Mouse (Mus musculus) large intestine, adult 2 months (tissue): ENCODE measurements around the gene Mark2. TPM values are rescaled to one million over a fixed set of nuclear protein-coding genes. Genes with fewer than 3 reads are reported as not detected.
A peak's percentile ranks its signal among the peaks of the same experiment; 100 is the strongest.

Experiments used
- DNase-seq: peaks from one replicate; pipeline ENCODE4 v3.0.0-alpha.2; 2012; ENCODE audit warnings: low read depth, low spot score
- WGBS: fragments of 180-500 bp; shearing (Covaris S2); methylation state at CpG from one replicate; pipeline ENCODE4 v1.1.7; 2018; 5-methylcytosine and 5-hydroxymethylcytosine counted together
- polyA plus RNA-seq: library from polyadenylated mRNA; depleted of rRNA; stranded (reverse); fragments of >200 nt; gene quantifications from 2 replicates; pipeline ENCODE4 v1.2.3, GENCODE M21; 2012; rRNA removed

Mark2 gene
- polyA plus RNA-seq, 1 experiment, result 108 TPM

DNA sequence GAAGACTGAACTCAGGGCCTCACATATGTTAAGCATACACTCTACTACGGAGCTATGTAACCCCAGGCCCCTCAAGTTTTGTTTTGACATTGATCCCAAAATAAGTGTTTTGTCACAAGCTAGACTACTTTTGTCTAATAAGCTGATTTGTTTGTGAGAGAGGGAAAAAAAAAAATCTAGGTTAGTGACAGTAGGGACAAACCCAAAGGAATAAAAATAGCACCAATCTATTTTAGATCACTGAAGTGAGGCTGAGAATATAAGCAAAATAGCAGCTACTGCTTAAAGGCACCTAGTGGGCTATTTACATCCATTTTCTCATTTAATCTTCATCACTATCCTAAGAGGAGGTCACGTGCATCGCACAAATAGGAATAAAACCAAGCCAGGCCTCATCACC, 102.1 kb downstream of the Mark2 start:
- WGBS, result 78% methylated on average over 3 of the region's 3 CpGs
- no peak for DNase-seq

DNA sequence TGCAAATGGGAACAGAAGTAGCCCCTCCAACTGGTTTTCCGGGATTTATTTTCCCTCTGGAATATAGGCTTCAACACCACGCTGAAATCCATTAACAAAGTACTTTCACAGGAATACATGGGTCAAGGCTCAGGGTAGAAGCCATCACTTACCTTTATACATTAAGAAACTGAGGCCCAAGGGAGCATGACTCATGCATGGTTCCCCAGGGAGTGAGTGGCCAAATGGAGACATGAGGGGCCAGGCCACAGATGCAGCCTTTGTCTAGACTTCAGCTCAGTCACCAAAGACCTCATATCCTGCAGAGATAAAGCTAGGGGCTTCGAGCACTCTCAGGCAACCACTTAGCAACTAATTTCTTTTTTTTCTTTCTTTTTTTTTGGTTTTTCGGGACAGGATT, 104.9 kb downstream of the Mark2 start:
- no peak for DNase-seq
- WGBS, result 90% methylated on average over 4 of the region's 4 CpGs

DNA sequence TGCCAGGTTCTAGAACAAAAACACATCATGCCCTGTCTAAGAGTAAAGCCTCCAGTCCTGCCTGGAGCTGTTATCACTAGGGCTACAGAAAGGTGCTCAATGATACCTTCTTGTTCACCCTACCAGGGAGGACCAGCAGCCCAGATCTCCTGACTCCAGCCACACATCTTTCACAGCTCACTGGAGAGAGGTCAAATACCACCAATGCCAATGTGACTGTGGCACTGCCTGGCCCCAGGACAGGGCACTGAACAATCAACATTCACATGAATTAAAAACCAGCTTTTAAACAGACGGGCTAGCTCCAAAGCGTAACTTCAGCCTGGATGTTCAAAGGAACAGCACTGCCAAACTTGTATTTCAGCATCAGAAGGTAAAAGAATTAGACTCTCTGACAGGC, 105.6 kb downstream of the Mark2 start:
- DNase-seq, result no peak
- WGBS, result 97% methylated on average over 2 of the region's 2 CpGs

DNA sequence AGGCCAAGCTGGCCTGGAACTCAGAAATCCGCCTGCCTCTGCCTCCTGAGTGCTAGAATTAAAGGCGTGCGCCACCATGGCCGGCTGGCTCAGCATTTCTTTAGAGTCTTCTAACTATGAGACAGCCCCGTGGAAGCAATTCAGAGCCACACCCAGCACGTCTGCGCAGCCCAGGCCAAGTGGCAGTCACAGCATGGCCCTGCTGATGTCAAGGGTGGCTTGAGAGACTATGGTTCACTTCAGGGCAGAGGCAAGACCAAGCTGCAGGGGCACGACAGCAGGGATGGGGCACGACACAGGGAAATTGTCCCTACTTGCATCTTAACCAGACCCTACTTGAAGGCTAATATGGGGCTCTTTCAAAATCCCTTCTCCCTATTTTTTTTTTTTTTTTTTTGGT, 106.2 kb downstream of the Mark2 start:
- DNase-seq, result no peak
- 64% methylated on average over 9 of the region's 9 CpGs for WGBS

DNA sequence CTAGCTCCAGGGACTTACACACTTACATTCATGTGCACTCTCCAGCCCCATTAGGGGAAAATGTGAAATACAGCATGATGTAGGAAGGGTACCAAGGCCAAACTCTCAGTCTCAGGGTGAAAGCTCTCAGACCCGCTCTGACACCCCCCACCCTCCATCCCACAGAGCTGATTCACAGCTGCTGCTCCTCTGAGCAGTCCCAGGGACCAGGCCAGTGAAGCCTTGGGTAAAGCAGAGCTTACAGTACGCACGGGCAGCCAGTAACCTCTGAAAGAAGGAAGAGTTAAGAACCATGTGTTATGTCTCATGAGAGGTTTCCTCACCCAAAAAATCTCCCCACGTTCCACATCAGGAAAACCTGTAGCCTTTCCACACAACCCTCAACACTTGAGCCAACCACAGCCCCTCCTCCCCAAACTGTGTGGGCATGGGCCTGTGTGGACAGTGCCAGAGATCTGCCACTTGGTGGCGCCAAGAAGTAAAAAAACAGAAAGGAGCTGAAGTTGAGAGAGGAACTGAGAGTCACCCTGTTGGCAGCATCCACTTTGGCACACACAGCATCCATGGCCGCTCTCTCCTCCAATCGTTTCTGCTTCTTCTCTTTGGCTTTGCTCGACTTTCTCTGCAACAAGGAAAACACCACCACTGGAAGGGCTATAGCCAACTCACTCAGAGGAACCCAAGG, 107.0 kb downstream of the Mark2 start:
- 46% methylated on average over 8 of the region's 8 CpGs for WGBS
- DNase-seq, result no peak

DNA sequence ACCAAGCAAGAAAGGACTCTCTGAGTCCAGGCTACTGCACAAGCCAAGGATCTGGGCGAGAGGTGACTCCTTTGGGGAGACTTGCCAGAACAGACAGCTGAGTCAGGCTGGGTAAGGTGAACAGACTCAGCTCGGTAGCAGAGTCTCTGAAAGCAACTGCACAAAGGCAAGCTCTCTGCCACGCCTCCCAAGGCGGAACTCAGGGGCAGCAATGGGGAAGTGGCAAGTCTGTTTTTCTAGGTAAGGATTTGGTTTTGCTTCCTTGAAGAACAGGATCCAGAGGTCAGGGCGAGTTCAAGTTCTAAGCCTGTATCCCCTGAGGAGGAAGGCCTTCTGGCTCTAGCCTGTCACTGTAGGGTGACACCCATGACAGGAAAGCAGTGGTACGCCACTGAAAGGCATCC, 115.1 kb downstream of the Mark2 start:
- DNase-seq, result peak; percentile 87
- WGBS, result 16% methylated on average over 6 of the region's 6 CpGs

Other genes starting within 250 kb of the Mark2 start
- gene Flrt1, start 236.1 kb downstream of the Mark2 start, polyA plus RNA-seq, result 0.14 TPM in 2 replicates
- 117 and 118 TPM in 2 replicates for gene Otub1, start 135.5 kb downstream of the Mark2 start, polyA plus RNA-seq
- 2,194 and 2,281 TPM in 2 replicates for gene Cox8a, start 124.2 kb downstream of the Mark2 start, polyA plus RNA-seq
- gene Naa40, start 100.7 kb downstream of the Mark2 start, polyA plus RNA-seq, result 24.2 and 24.8 TPM in 2 replicates
- 2.1 and 2.5 TPM in 2 replicates for gene Rcor2, start 74.5 kb downstream of the Mark2 start, polyA plus RNA-seq
- gene Spindoc, start 41.1 kb upstream of the Mark2 start, polyA plus RNA-seq, result 14.1 and 14.2 TPM in 2 replicates
- gene 2700081O15Rik, start 75.8 kb upstream of the Mark2 start, polyA plus RNA-seq, result 4.4 and 6.4 TPM in 2 replicates
- gene Rtn3, start 141.4 kb upstream of the Mark2 start, polyA plus RNA-seq, result 79.9 and 96.3 TPM in 2 replicates
- gene Atl3, start 152.2 kb upstream of the Mark2 start, polyA plus RNA-seq, result 7.1 and 9.3 TPM in 2 replicates
- gene Pla2g16, start 215.6 kb upstream of the Mark2 start, polyA plus RNA-seq, result 27.6 and 40.2 TPM in 2 replicates